Mouse (Mus musculus) kidney, postnatal 0 days (tissue): ENCODE data around the gene Fgfbp1. TPM values are rescaled to one million over a fixed set of nuclear protein-coding genes. Genes with fewer than 3 reads are reported as not detected.
A peak's percentile ranks its signal among the peaks of the same experiment; 100 is the strongest.

ENCODE experiments used
- ATAC-seq: fragments of 200-750 bp; cut with Nextera tagmentation; replicated peaks from 2 replicates; pipeline ENCODE4 v1.8.0; 2017; ENCODE audit warnings: low read depth, moderate number of reproducible peaks, moderate TSS enrichment, moderate library complexity; ENCODE audit not compliant: low FRiP score
- DNase-seq: peaks from one replicate; pipeline ENCODE4 v3.0.0-alpha.2; 2016; ENCODE audit warnings: low spot score
- H3K27ac ChIP-seq: fragments of 300-500 bp; sonication (generic); 2 replicates; pipeline ENCODE4 v1.5.1; 2014; ENCODE audit warnings: mild to moderate bottlenecking
- H3K27me3 ChIP-seq: fragments of 300-500 bp; sonication (generic); 2 replicates; pipeline ENCODE4 v1.6.1; 2014; ENCODE audit warnings: low read length, mixed read lengths; ENCODE audit not compliant: insufficient read depth
- H3K36me3 ChIP-seq: fragments of 300-500 bp; sonication (generic); 2 replicates; pipeline ENCODE4 v1.6.1; 2014; ENCODE audit warnings: low read length, mixed read lengths; ENCODE audit not compliant: insufficient read depth
- H3K4me1 ChIP-seq: fragments of 300-500 bp; sonication (generic); replicated peaks from 2 replicates; pipeline ENCODE4 v1.6.1; 2014; ENCODE audit warnings: antibody characterized with exemption, low read length, mixed read lengths; ENCODE audit not compliant: insufficient read depth
- H3K4me2 ChIP-seq: fragments of 300-500 bp; sonication (generic); 2 replicates; pipeline ENCODE4 v1.6.1; 2014; ENCODE audit warnings: mild to moderate bottlenecking, low read length, moderate library complexity, mixed read lengths
- H3K4me3 ChIP-seq: fragments of 300-500 bp; sonication (generic); replicated peaks from 2 replicates; pipeline ENCODE4 v1.5.1; 2014; ENCODE audit warnings: low read depth, low read length
- H3K9ac ChIP-seq: fragments of 300-500 bp; sonication (generic); 2 replicates; pipeline ENCODE4 v1.6.1; 2014; ENCODE audit warnings: low read depth, low read length
- H3K9me3 ChIP-seq: fragments of 300-500 bp; sonication (generic); replicated peaks from 2 replicates; pipeline ENCODE4 v1.6.1; 2016; ENCODE audit warnings: low read length, inconsistent platforms, mixed read lengths
- CTCF ChIP-seq: IDR thresholded peaks from 2 replicates; pipeline ENCODE4 v1.5.1; 2016; ENCODE audit warnings: antibody characterized with exemption, low read depth, mild to moderate bottlenecking, moderate library complexity
- WGBS: fragments of 180-500 bp; shearing (Covaris S2); extraction: QIAGEN DNeasy Blood & Tissue Kit; methylation state at CpG from one replicate; pipeline ENCODE4 v1.1.7; 2014; 5-methylcytosine and 5-hydroxymethylcytosine counted together
- polyA plus RNA-seq: library from polyadenylated mRNA; unstranded; fragments of >200 nt; fragmentation: Nextera tagmentation; extraction: Ambion mirVana; gene quantifications from 2 replicates; pipeline ENCODE4 v1.2.1, GENCODE M21; 2015

Fgfbp1 gene
- polyA plus RNA-seq, 1 experiment from 2014 or later: 21.1 TPM

- H3K36me3 ChIP-seq: no peaks in the 10 kb centered on the region
- H3K4me2 ChIP-seq: peak overlapping the region; percentile 54
- peak overlapping the region; percentile 44 for H3K9ac ChIP-seq
- WGBS: 2% methylated on average over 27 of the region's 27 CpGs
- peak overlapping the region; percentile 19 for H3K4me3 ChIP-seq
- peak overlapping the region; percentile 86 for H3K27ac ChIP-seq
- H3K4me1 ChIP-seq: peaks cover 16% of the 10 kb centered on the region
- no peaks in the 10 kb centered on the region for H3K27me3 ChIP-seq
- TF ChIP-seq CTCF: no peak
- no peaks in the 10 kb centered on the region for H3K9me3 ChIP-seq
- DNase-seq (peak; percentile 68), ATAC-seq (peak; percentile 96)
Measured at GRCm38 (mm10) chr5:43948111-43948743, 33.4 kb downstream of the Fgfbp1 start.

GRCm38 (mm10) chr5:43947330-43947977 is 34.1 kb downstream of the Fgfbp1 start:
- H3K27me3 ChIP-seq: no peaks in the 10 kb centered on the region
- ATAC-seq: peak; percentile 50; the same call in 1 of the 2 replicates

GRCm38 (mm10) chr5:43933269-43933668 is 48.3 kb downstream of the Fgfbp1 start:
- H3K4me1 ChIP-seq: no peaks in the 10 kb centered on the region
- no peak for DNase-seq
- no peaks in the 10 kb centered on the region for H3K36me3 ChIP-seq
- H3K9me3 ChIP-seq: no peaks in the 10 kb centered on the region
- no peak overlapping the region for H3K4me2 ChIP-seq
- no peak overlapping the region for H3K4me3 ChIP-seq
- no peak for TF ChIP-seq CTCF
- 40% methylated on average over 2 of the region's 2 CpGs for WGBS
- ATAC-seq: no peak; the same call in 1 of the 2 replicates
- no peak overlapping the region for H3K9ac ChIP-seq
- no peaks in the 10 kb centered on the region for H3K27me3 ChIP-seq
- H3K27ac ChIP-seq: peak overlapping the region; percentile 8; the same call in 1 of the 2 replicates

More at GRCm38 (mm10) chr5:43947330-43947977, 34.1 kb downstream of the Fgfbp1 start:
- Histone ChIP-seq H3K9ac (no peak overlapping the region), H3K9me3 (no peaks in the 10 kb centered on the region), H3K36me3 (no peaks in the 10 kb centered on the region), H3K4me1 (peaks cover 16% of the 10 kb centered on the region), H3K4me2 (peak overlapping the region; percentile 54), H3K4me3 (peak overlapping the region; percentile 19; the same call in 1 of the 2 replicates), H3K27ac (peak overlapping the region; percentile 86)
- DNase-seq: peak; percentile 55
- WGBS: 12% methylated on average over 9 of the region's 9 CpGs
- no peak for TF ChIP-seq CTCF

Other genes starting within 250 kb of the Fgfbp1 start
- 4.0 and 4.1 TPM in 2 replicates for gene Bst1, start 162.9 kb downstream of the Fgfbp1 start, polyA plus RNA-seq
- gene Fbxl5, start 160.1 kb downstream of the Fgfbp1 start, polyA plus RNA-seq: 61.0 and 62.1 TPM in 2 replicates
- 26.9 and 28.5 TPM in 2 replicates for gene Cd38, start 113.2 kb downstream of the Fgfbp1 start, polyA plus RNA-seq
- not detected in 2 replicates for gene Gm7879, start 68.6 kb downstream of the Fgfbp1 start, polyA plus RNA-seq
- gene Prom1, start 120.3 kb upstream of the Fgfbp1 start, polyA plus RNA-seq: 101 and 108 TPM in 2 replicates
- 27.4 and 28.2 TPM in 2 replicates for gene Tapt1, start 244.8 kb upstream of the Fgfbp1 start, polyA plus RNA-seq